Mouse (Mus musculus) CD4-positive, CD25-positive, alpha-beta regulatory T cell (primary cell): ENCODE results near the gene Stx5a. TPM values are rescaled to one million over a fixed set of nuclear protein-coding genes. Genes with fewer than 3 reads are reported as not detected.

ENCODE experiments used
- polyA plus RNA-seq: library from polyadenylated mRNA; unstranded; fragments of 100-300 nt; shearing (Covaris generic); gene quantifications from one replicate; pipeline ENCODE4 v1.2.1, GENCODE M21; 2017

The Stx5a gene
- polyA plus RNA-seq = 164 TPM

DNA sequence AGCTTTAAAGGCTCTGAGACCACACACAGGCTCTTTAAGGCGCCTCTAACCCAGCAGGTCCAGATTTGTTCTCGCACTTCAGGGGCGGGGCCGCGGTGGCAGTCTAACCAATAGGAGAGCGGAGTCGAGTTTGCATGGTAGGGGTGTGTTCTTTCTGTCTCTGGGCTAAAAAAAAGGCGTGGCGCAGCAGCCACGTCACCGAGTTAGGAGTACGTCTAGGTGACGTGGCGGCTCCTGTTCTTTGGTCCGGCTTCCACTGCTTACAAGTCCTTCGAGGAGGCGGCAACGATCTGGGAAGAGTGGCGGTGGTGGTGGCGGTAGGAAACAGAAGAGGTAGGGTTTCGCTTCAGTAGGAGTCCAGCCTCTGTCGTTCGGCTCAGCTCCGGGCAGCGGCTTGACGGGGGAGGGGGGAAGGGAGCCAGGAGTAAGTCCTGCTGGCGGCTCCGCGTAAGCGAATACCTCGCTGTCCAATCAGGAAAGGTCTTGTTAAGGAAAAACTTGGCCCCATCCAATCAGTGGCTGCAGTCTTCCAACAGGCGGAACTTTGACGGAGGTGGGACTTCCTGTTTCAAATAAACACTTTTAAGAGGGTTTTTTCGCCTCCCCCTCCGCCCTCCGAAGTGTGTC lies at the start of gene Stx5a:
Gene Stx5a, plus strand, starts transcription at position 171 of the 627 bp plus-strand sequence.

DNA sequence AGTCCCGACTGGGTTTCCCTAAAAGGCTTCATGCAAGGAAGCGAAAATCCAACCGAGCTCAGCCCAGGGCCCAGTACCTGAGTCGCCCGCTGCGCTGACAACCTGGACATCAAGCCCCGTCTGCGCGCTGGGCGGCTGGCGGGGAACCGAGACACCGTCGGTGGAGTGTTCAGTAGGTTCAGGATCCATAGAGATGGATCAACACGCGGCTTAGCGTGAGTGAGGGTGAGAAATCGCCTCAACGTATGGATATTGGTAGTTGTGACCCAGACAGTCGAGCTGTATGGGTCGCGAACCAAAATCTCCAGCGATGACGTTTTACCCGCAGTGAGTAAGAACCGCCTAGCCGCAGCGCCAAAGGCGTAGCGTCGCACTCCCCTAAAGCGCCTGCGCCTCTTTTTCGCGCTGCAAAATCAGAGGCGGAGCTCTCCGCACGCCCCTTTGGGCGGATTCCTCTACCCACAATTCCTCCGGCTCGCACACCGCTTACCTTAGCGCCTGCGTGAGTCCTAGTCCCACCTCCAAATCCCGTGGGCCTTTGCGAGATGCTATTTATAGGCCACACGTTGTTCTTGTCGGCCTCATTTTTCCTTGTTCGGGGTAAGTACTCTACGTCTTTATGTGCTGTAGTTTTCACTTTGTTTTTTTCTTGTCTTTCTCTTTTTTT lies 18.2 kb upstream of the Stx5a start, which contains the start of gene Slc3a2:
Gene Slc3a2, minus strand, starts transcription at position 463 of the 667 bp plus-strand sequence.

DNA sequence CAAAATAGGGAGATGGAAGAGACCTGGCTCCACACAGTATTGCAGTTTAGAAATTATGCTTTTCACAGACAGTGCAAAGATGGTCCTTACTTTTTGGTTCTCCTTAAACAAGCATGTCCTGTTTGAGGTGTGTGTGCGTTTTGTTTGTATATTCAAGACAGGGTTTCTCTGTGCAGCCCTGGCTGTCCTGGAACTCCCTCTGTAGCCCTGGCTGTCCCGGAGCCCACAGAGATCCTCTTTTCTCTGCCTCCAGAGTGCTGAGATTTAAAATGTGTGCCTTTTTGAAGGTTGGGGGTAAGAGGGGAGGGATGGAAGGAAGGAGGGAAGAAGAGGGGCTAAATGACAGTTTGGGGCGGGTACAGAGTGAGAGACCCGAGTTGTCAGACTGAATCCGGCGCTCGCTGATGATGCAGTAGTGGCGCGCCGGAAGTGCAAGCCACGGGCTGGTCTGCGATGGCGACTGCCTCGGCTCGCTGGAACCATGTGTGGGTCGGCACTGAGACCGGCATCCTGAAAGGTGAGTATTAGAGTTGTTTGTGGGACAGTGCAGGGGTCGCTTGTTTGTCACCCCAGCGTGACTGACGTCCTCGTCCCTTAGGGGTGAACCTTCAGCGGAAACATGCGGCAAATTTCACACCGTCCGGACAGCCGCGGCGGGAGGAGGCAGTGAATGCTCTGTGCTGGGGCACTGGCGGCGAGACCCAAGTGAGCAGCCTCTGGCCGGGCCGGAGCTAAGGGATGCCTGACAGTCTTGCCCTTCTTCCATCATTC lies 5.6 kb upstream of the Stx5a start, which contains the start of gene Wdr74:
Gene Wdr74, plus strand, starts transcription at position 439 of the 771 bp plus-strand sequence.

DNA sequence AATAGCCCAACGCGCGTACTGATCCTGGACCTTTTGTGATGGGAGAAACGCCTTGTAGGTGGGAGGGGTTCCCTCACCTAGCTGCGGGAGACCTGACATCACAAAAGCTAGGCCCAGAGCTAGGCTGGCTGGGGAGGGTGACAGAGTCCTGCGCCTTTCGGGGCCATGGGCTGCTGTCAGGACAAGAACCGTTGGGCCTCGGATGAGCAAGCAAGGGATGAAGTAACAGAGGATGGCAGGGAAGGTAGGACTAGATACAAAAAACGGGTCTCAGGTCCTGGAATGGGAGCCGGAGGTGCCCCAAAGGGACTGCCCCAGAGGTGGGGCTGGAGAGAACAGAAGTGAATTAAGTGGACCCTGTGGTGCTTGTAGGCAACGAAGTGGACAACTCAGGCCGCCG lies 610 bp upstream of the Stx5a start, which contains the start of gene 1700092M07Rik:
Gene 1700092M07Rik, plus strand, starts transcription at position 116 of the 400 bp plus-strand sequence.

DNA sequence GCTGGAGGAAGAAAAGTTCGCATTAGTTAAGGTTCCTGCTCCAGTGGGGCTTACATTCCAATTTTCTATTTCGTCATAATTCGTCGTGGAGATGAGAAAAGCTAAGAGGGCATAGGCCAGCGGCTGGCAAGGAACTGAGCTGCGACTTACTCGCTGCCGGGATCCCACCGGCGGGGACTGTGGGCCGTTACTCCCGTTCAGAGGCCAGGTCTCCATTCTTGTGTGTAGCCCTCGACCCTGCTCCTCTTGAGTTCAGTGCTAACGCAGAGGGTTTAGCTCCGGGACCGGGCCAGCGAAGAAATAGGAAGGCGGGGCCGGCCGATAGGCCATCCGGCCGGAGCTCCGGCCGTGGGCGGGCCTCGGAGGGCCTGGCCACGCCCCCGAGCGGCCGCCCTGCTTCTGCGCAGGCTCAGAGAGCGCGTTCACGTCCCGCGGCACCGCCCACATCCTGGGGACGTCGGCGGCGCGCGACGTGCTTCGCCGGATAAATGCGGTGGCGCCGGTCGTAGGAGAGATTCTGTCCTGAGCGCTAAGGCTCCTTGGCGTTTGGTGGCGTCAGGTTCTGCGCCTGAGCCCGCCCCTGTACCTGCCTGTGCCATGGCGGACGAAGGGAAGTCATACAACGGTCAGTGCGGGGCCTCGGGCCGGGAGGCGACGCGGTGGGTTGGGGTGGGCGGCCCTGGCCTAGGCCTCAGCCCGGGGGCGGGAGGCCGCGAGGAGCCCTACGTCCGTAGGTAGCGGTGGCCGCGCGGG lies 15.6 kb downstream of the Stx5a start, which contains the start of gene Nxf1:
Gene Nxf1, plus strand, starts transcription at position 439 of the 753 bp plus-strand sequence.

DNA sequence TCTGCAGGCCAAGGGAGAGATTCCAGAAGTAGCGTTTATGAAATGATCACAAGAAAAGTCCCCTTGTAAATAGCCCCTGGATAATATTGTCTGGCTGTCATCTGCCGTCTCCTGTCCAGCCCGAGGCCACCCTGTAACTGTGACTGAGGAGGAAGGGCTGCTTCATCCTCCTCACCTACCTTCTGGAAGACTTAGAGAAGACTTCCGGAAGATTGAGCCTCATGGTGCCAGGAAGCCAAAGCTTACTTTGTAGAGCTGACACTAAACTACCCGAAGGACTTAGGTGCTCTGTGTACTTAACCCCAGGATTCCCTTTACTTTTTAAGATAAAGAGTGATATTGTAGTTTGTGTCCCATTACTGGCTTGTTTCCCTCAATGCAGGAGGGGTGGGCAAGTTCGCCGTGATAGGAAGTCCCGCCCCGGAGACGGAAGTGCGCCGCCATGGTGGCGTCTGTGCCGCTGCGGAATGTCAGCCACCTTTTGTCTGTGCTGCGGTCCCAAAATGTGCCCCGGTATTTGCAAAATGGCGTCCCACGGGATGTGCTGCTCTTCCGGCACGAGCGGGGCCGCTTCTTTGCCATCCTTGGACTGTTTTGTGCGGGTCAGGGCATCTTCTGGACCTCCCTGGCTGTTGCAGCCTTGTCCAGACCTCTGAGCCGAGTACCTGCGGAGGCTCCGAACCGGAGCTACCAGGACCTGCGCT lies 29.5 kb downstream of the Stx5a start, which contains the start of gene Tmem223:
Gene Tmem223, plus strand, starts transcription at position 430 of the 704 bp plus-strand sequence.

DNA sequence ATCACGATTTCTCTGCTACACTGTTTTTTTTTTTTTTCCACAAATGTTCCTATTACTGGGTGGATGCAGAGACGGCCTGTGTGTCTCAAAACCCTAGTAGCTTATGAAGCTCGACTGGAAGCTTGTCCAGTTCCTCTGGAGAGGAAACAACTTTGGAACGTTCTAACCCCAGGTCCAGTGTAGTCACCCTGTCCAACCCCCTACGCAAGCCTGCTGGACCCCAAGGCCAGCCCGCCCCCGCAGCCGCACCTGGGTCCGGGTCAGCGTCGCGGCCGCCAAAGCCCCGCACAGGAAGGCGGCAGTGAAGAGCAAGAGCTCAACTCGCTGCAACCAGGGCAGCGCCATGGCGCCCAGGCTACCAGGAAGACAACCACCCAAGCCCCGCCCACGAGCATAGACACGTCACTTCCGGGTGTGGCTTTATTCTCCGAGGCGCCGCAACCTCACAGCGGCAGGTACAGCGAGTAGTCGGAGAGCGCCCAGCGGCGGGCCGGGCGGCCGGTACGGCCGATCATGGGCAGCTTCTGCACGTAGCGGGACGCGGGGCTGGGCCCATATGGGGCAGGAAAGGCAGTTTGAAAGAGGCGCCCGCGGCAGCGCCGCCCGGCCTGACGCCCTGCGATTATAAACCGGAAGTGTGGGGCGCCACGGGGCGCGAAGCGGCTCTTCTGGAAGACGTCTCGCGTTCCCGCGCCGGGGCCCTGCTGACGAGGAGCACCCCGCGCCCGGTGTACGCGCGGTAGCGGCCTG lies 33.0 kb downstream of the Stx5a start, which contains the start of gene Tmem179b:
Gene Tmem179b, minus strand, starts transcription at position 382 of the 750 bp plus-strand sequence.

DNA sequence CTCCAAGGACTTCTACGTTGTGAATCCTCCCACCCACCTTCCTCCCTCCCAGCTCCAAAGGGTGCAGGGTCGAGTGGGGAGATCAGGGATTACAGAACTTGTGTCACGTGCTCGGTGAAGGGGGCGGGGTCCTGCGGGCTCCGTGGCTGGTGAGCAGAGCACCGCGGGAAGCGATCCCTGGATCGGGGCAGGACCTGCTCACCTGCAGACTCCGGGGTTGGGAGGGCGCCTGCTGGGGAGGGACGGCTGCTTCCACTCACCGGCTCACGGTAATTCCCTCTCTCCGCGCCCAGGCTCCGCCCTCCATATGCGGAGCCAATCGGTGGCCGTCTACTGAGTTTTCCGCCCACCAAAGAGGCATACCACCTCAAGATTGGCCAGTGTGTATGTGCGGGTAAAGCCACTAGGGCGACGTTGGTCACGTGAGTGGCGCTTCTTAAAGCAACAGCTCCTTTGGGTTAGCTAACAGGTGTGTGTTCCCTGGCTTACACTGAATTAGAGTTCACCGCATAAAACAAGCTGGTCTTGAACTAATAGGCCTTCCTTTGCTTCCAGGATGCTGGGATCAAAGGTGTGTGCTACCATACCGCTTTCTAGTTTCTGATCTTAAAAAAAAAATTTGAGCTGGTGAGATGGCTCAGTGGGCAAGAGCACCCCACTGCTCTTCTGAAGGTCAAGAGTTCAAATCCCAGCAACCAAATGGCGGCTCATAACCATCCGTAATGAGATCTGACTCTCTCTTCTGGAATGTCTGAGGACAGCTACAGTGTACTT lies 45.0 kb downstream of the Stx5a start, which contains the start of gene Taf6l:
Gene Taf6l, minus strand, starts transcription at position 410 of the 774 bp plus-strand sequence.

DNA sequence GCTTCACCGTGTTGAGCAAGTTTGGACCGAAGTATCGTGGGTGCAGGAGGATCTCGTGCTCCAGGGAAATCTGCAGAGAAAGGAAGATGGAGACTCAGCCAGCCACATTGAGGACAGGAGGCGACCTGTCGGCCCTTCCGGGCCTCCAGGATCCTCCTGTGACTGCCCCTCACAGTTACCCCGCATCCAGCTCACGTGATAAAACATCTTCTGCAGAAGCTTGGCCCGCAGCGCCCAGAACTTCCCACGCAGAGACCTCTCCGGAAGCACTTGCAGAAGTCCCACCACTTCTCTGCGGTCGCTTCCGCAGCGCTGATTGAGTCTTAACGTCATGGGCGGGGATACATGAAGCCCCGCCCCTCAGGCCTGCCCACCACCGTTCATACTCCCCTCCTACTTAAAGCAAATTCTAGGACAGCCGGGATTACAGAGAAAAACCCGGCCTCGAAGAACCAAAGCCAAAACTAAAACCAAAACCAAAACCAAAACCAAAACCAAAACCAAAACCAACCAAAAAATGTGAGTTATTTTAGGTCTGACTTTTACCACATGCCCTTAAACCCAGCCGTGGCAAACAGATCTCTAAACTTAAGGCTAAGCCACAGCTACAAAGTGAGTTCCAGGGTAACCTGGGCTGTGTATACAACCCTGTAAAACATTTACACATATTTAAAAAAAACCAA lies 57.2 kb downstream of the Stx5a start, which contains the start of gene Polr2g:
Gene Polr2g, minus strand, starts transcription at position 314 of the 683 bp plus-strand sequence.

DNA sequence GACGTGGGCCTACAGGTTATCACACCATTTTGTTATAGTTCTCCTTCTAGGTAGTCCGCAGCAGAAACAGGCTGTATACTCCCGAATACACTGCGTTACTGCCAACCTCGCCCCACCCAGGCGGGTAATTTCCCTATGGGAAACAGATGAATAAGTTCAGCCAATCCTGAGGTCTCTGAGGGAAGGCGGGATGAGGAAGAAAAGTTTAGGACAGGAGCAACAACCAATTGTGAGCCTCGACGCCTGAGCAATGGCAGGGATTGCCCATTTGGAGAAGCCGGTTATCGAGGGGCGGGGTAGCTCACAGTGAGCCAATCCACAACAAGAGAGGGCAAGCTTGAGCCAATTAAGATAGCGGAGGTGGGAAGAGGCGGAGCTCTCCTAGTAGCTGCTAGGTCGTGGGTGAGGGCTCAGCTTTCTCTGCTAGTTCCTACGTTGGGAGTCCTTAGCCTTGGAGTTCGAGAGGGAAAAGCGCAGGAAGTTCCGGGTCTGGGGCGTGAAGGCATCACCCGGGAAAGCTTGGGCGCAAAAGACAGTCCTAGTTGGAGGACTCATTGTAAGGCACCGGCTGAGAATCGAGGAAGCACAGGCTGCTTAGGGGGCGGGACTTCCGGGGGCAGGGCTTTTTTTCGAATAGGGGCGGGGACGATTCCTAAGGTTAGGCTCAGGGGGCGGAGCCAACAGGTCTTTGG lies 61.1 kb downstream of the Stx5a start, which contains the start of gene Zbtb3:
Gene Zbtb3, plus strand, starts transcription at position 426 of the 692 bp plus-strand sequence.

Other genes starting within 250 kb of the Stx5a start
- not detected for gene Slc22a8, start 150.2 kb upstream of the Stx5a start, polyA plus RNA-seq
- not detected for gene Slc22a6, start 123.4 kb upstream of the Stx5a start, polyA plus RNA-seq
- gene Chrm1, start 77.6 kb upstream of the Stx5a start, polyA plus RNA-seq = not detected
- 136 TPM for gene Slc3a2, start 18.0 kb upstream of the Stx5a start, polyA plus RNA-seq
- gene Wdr74, start 5.6 kb upstream of the Stx5a start, polyA plus RNA-seq = 83.3 TPM
- 1.5 TPM for gene 1700092M07Rik, start 695 bp upstream of the Stx5a start, polyA plus RNA-seq
- gene Nxf1, start 15.7 kb downstream of the Stx5a start, polyA plus RNA-seq = 263 TPM
- gene Tmem223, start 29.6 kb downstream of the Stx5a start, polyA plus RNA-seq = 104 TPM
- gene Tmem179b, start 33.1 kb downstream of the Stx5a start, polyA plus RNA-seq = 161 TPM
- 18.0 TPM for gene Taf6l, start 45.0 kb downstream of the Stx5a start, polyA plus RNA-seq
- gene Polr2g, start 57.2 kb downstream of the Stx5a start, polyA plus RNA-seq = 150 TPM
- gene Zbtb3, start 61.1 kb downstream of the Stx5a start, polyA plus RNA-seq = 1.6 TPM
- gene Ttc9c, start 77.9 kb downstream of the Stx5a start, polyA plus RNA-seq = 39.7 TPM
- gene Hnrnpul2, start 78.6 kb downstream of the Stx5a start, polyA plus RNA-seq = 13.3 TPM
- 1.7 TPM for gene AC129217.1, start 88.4 kb downstream of the Stx5a start, polyA plus RNA-seq
- 86.8 TPM for gene Bscl2, start 96.1 kb downstream of the Stx5a start, polyA plus RNA-seq
- gene Gng3, start 97.8 kb downstream of the Stx5a start, polyA plus RNA-seq = 0.13 TPM
- 0.12 TPM for gene Lrrn4cl, start 109.4 kb downstream of the Stx5a start, polyA plus RNA-seq
- 169 TPM for gene Ubxn1, start 130.1 kb downstream of the Stx5a start, polyA plus RNA-seq
- gene Uqcc3, start 139.5 kb downstream of the Stx5a start, polyA plus RNA-seq = 77.7 TPM
- gene Lbhd1, start 142.3 kb downstream of the Stx5a start, polyA plus RNA-seq = 85.0 TPM
- gene Gm49403, start 142.5 kb downstream of the Stx5a start, polyA plus RNA-seq = not detected
- 54.2 TPM for gene 1810009A15Rik, start 147.4 kb downstream of the Stx5a start, polyA plus RNA-seq
- not detected for gene Gm49416, start 147.5 kb downstream of the Stx5a start, polyA plus RNA-seq
- 36.7 TPM for gene Ints5, start 151.6 kb downstream of the Stx5a start, polyA plus RNA-seq
- gene Ganab, start 156.7 kb downstream of the Stx5a start, polyA plus RNA-seq = 119 TPM
- gene B3gat3, start 179.0 kb downstream of the Stx5a start, polyA plus RNA-seq = 57.2 TPM
- 7.8 TPM for gene Rom1, start 187.9 kb downstream of the Stx5a start, polyA plus RNA-seq
- gene Eml3, start 188.1 kb downstream of the Stx5a start, polyA plus RNA-seq = 86.7 TPM
- 250 TPM for gene Mta2, start 200.5 kb downstream of the Stx5a start, polyA plus RNA-seq
- 38.1 TPM for gene Tut1, start 212.4 kb downstream of the Stx5a start, polyA plus RNA-seq
- gene Eef1g, start 225.6 kb downstream of the Stx5a start, polyA plus RNA-seq = 294 TPM
- 46.1 TPM for gene Ahnak, start 247.9 kb downstream of the Stx5a start, polyA plus RNA-seq